In genomic region chr4:82497141-82497566, GRCm38 (mm10) we compare ENCODE assay signal across 13 mouse cellular contexts.
DNase-seq lines count a peak whose midpoint lies in the region; ATAC-seq and TF ChIP-seq lines count a peak whose summit lies in the region.
"Had no signal": no experiment of that assay in that cellular context is flagged by ENCODE, and none has a peak within 500 bp of the region (broad histone marks: within the 10 kb centered on the region; RNA-seq: fewer than 3 reads in every experiment).

No protein-coding gene starts in this region.

- no peak for DNase-seq in heart, adult 8-10 months (ENCODE audit: low spot score)
- no peak for DNase-seq in midbrain, embryonic 11.5 days (ENCODE audit: low spot score, missing footprints)
- peak; percentile 43 to 44 for DNase-seq in heart, postnatal 10 days
- DNase-seq in thymus, postnatal 0 days (ENCODE audit: low spot score): no peak
- no peak for DNase-seq in retina, postnatal 1 day
- DNase-seq: gastrocnemius, postnatal 14 days; spleen, adult 18-20 months; thymus, postnatal 36 days had no signal

- H3K4me3 ChIP-seq in heart, embryonic 12.5 days: no peak overlapping the region
- H3K4me3 ChIP-seq in midbrain, embryonic 13.5 days (replicated peaks): peak overlapping the region; percentile 23
- H3K4me3 ChIP-seq in midbrain, embryonic 11.5 days (ENCODE audit: low read depth, low read length): no peak overlapping the region
- H3K4me3 ChIP-seq in olfactory bulb, adult 2 months (ENCODE audit: insufficient read depth, low read depth, low read length): peak overlapping the region; percentile 16
- H3K4me3 ChIP-seq: limb, embryonic 12.5 days had no signal

- no peak for TF ChIP-seq CTCF in olfactory bulb, adult 2 months (IDR thresholded peaks at IDR 0.05; ENCODE audit: insufficient read depth, low read depth, low read length)

- intact Hi-C loops in heart, postnatal 10 days (cut with DNase I): no loop called here

- H3K9ac ChIP-seq in heart, embryonic 12.5 days: 0 out of 2 replicates have a peak overlapping the region, but pooled peaks have one; percentile 28
- H3K9ac ChIP-seq in midbrain, embryonic 13.5 days (replicated peaks): peak overlapping the region; percentile 41
- H3K9ac ChIP-seq in midbrain, embryonic 11.5 days (ENCODE audit: low read length): no peak overlapping the region
- H3K9ac ChIP-seq: limb, embryonic 12.5 days had no signal

- H3K27me3 ChIP-seq in heart, embryonic 12.5 days (replicated peaks): no peaks in the 10 kb centered on the region
- H3K27me3 ChIP-seq in midbrain, embryonic 13.5 days: no peaks in the 10 kb centered on the region
- no peaks in the 10 kb centered on the region for H3K27me3 ChIP-seq in midbrain, embryonic 11.5 days (ENCODE audit: control insufficient read depth, insufficient read depth, low read length)
- H3K27me3 ChIP-seq: CH12.LX; limb, embryonic 12.5 days had no signal

- H3K36me3 ChIP-seq in heart, embryonic 12.5 days: peaks cover 33% of the 10 kb centered on the region
- peaks cover 10% of the 10 kb centered on the region for H3K36me3 ChIP-seq in midbrain, embryonic 13.5 days
- peaks cover 6% of the 10 kb centered on the region for H3K36me3 ChIP-seq in midbrain, embryonic 11.5 days (ENCODE audit: control insufficient read depth, insufficient read depth, low read length)

- peak overlapping the region; percentile 25 for H3K4me2 ChIP-seq in heart, embryonic 12.5 days
- peak overlapping the region; percentile 37 for H3K4me2 ChIP-seq in midbrain, embryonic 13.5 days (replicated peaks)
- no peak overlapping the region for H3K4me2 ChIP-seq in midbrain, embryonic 11.5 days
- H3K4me2 ChIP-seq: limb, embryonic 12.5 days had no signal

- no peak for ATAC-seq in heart, embryonic 12.5 days (ENCODE audit: insufficient number of reproducible peaks, low FRiP score)
- no peak for ATAC-seq in midbrain, embryonic 13.5 days
- no peak for ATAC-seq in midbrain, embryonic 11.5 days (ENCODE audit: low FRiP score)

- TF ChIP-seq POLR2A in olfactory bulb, adult 2 months (IDR thresholded peaks at IDR 0.05; ENCODE audit: insufficient read depth, low read depth, low read length): no peak

- peaks cover 67% of the 10 kb centered on the region for H3K4me1 ChIP-seq in heart, embryonic 12.5 days (replicated peaks)
- H3K4me1 ChIP-seq in midbrain, embryonic 13.5 days (replicated peaks): peaks cover 48% of the 10 kb centered on the region
- peaks cover 8% of the 10 kb centered on the region; the same call in 1 of the 2 replicates for H3K4me1 ChIP-seq in midbrain, embryonic 11.5 days (ENCODE audit: control insufficient read depth, insufficient read depth, low read length)
- peaks cover 7% of the 10 kb centered on the region for H3K4me1 ChIP-seq in olfactory bulb, adult 2 months (ENCODE audit: control insufficient read depth, insufficient read depth, low read length)

- WGBS in heart, embryonic 12.5 days: 84% methylated on average over 8 of the region's 8 CpGs
- 88% methylated on average over 8 of the region's 8 CpGs for WGBS in midbrain, embryonic 13.5 days
- whole genome bisulfite sequencing in midbrain, embryonic 11.5 days: 93% methylated on average over 8 of the region's 8 CpGs
- WGBS in olfactory bulb, adult 2 months: 41% methylated on average over 8 of the region's 8 CpGs

- H3K9me3 ChIP-seq in heart, embryonic 12.5 days (replicated peaks): no peaks in the 10 kb centered on the region
- H3K9me3 ChIP-seq in midbrain, embryonic 13.5 days: no peaks in the 10 kb centered on the region
- no peaks in the 10 kb centered on the region for H3K9me3 ChIP-seq in midbrain, embryonic 11.5 days (ENCODE audit: control insufficient read depth, low read length)
- H3K9me3 ChIP-seq: limb, embryonic 12.5 days had no signal

- H3K27ac ChIP-seq in heart, embryonic 12.5 days (ENCODE audit: poor library complexity, severe bottlenecking): 0 out of 2 replicates have a peak overlapping the region, but pooled peaks have one; percentile 13
- peak overlapping the region; percentile 39; the same call in 1 of the 2 replicates for H3K27ac ChIP-seq in midbrain, embryonic 13.5 days
- H3K27ac ChIP-seq in midbrain, embryonic 11.5 days (ENCODE audit: low read depth, low read length): no peak overlapping the region
- H3K27ac ChIP-seq in olfactory bulb, adult 2 months (ENCODE audit: insufficient read depth, low read depth, low read length): peak overlapping the region; percentile 46; the same call in 1 of the 2 replicates
- H3K27ac ChIP-seq: limb, embryonic 12.5 days had no signal

Comparison
In these comparisons a context has a peak if more than half of its experiments do, and no peak if none do; other contexts are left out.
1. H3K4me3 ChIP-seq: peak in midbrain, embryonic 13.5 days (single experiment) and olfactory bulb, adult 2 months (single experiment); none in heart, embryonic 12.5 days (single experiment) and midbrain, embryonic 11.5 days (single experiment).
2. DNase-seq: peak in heart, postnatal 10 days (2 of 2); none in heart, adult 8-10 months (single experiment), midbrain, embryonic 11.5 days (single experiment), thymus, postnatal 0 days (single experiment) and retina, postnatal 1 day (single experiment).